Mouse (Mus musculus) liver, postnatal 0 days (tissue): ENCODE data around the gene 1110059E24Rik. TPM values are rescaled to one million over a fixed set of nuclear protein-coding genes. Genes with fewer than 3 reads are reported as not detected.

Experiments used
- ATAC-seq: fragments of 200-750 bp; cut with Nextera tagmentation; 2 replicates; pipeline ENCODE4 v1.8.0; 2017; ENCODE audit warnings: mild to moderate bottlenecking, moderate library complexity
- DNase-seq: peaks from one replicate; pipeline ENCODE4 v3.0.0-alpha.2; 2016
- H3K27ac ChIP-seq: fragments of 300-500 bp; sonication (generic); 2 replicates; pipeline ENCODE4 v1.5.1; 2014; ENCODE audit warnings: antibody characterized with exemption, moderate library complexity, mild to moderate bottlenecking, low read depth
- H3K27me3 ChIP-seq: fragments of 300-500 bp; sonication (generic); 2 replicates; pipeline ENCODE4 v1.6.1; 2014; ENCODE audit warnings: low read length, control low read depth, mixed read lengths; ENCODE audit not compliant: insufficient read depth
- H3K36me3 ChIP-seq: fragments of 300-500 bp; sonication (generic); replicated peaks from 2 replicates; pipeline ENCODE4 v1.6.1; 2014; ENCODE audit warnings: mild to moderate bottlenecking, control low read depth, low read length, moderate library complexity, mixed read lengths; ENCODE audit not compliant: insufficient read depth
- H3K4me1 ChIP-seq: fragments of 300-500 bp; sonication (generic); 2 replicates; pipeline ENCODE4 v1.6.1; 2014; ENCODE audit warnings: antibody characterized with exemption, mild to moderate bottlenecking, control low read depth; ENCODE audit not compliant: insufficient read depth
- H3K4me2 ChIP-seq: fragments of 300-500 bp; sonication (generic); 2 replicates; pipeline ENCODE4 v1.6.1; 2014; ENCODE audit warnings: low read depth, mild to moderate bottlenecking, low read length, moderate library complexity, mixed read lengths
- H3K4me3 ChIP-seq: fragments of 300-500 bp; sonication (generic); 2 replicates; pipeline ENCODE4 v1.5.1; 2014; ENCODE audit warnings: low read depth, low read length
- H3K9ac ChIP-seq: fragments of 300-500 bp; sonication (generic); replicated peaks from 2 replicates; pipeline ENCODE4 v1.6.1; 2014; ENCODE audit warnings: mild to moderate bottlenecking, moderate library complexity
- H3K9me3 ChIP-seq: fragments of 300-500 bp; sonication (generic); 2 replicates; pipeline ENCODE4 v1.6.1; 2016; ENCODE audit warnings: mild to moderate bottlenecking, control low read depth, low read length, mixed read lengths
- CTCF ChIP-seq: sonication (generic); IDR thresholded peaks from 2 replicates; pipeline ENCODE4 v1.5.1; 2016; ENCODE audit warnings: antibody characterized with exemption, low read depth
- EP300 ChIP-seq: IDR thresholded peaks from 2 replicates; pipeline ENCODE4 v1.6.1; 2016; ENCODE audit warnings: antibody characterized with exemption, low read depth, mild to moderate bottlenecking
- WGBS: fragments of 180-500 bp; shearing (Covaris S2); extraction: QIAGEN DNeasy Blood & Tissue Kit; methylation state at CpG from one replicate; pipeline ENCODE4 v1.1.7; 2014; ENCODE audit not compliant: insufficient replicate concordance; 5-methylcytosine and 5-hydroxymethylcytosine counted together
- polyA plus RNA-seq: library from polyadenylated mRNA; unstranded; fragments of >200 nt; fragmentation: Nextera tagmentation; extraction: Ambion mirVana; gene quantifications from 2 replicates; pipeline ENCODE4 v1.2.1, GENCODE M21; 2015

1110059E24Rik gene
- polyA plus RNA-seq, 1 experiment from 2014 or later = 17.7 TPM

GRCm38 (mm10) chr19:21537125-21537524 lies 115.7 kb downstream of the 1110059E24Rik start:
- H3K9ac ChIP-seq = no peak overlapping the region
- no peak for ATAC-seq
- H3K4me1 ChIP-seq = no peaks in the 10 kb centered on the region
- no peak for DNase-seq
- H3K27me3 ChIP-seq = no peaks in the 10 kb centered on the region
- H3K36me3 ChIP-seq = no peaks in the 10 kb centered on the region
- no peak overlapping the region for H3K4me2 ChIP-seq
- 61% methylated on average over 3 of the region's 3 CpGs for WGBS
- no peak overlapping the region for H3K4me3 ChIP-seq
- TF ChIP-seq CTCF (no peak), EP300 (no peak)
- H3K27ac ChIP-seq = no peak overlapping the region
- H3K9me3 ChIP-seq = no peaks in the 10 kb centered on the region

Other genes starting within 250 kb of the 1110059E24Rik start
- gene Gda, start 179.5 kb downstream of the 1110059E24Rik start, polyA plus RNA-seq = 1.6 and 2.0 TPM in 2 replicates
- 13.9 and 16.7 TPM in 2 replicates for gene Abhd17b, start 209 bp upstream of the 1110059E24Rik start, polyA plus RNA-seq
- 5.5 and 6.6 TPM in 2 replicates for gene Cemip2, start 125.4 kb upstream of the 1110059E24Rik start, polyA plus RNA-seq